Mouse (Mus musculus) forebrain, embryonic 15.5 days (tissue): Measurements from ENCODE around the gene Gsdme. TPM values are rescaled to one million over a fixed set of nuclear protein-coding genes. Genes with fewer than 3 reads are reported as not detected.

Source experiments
- ATAC-seq: fragments of 200-750 bp; cut with Nextera tagmentation; replicated peaks from 2 replicates; pipeline ENCODE4 v1.8.0; 2017; ENCODE audit warnings: mild to moderate bottlenecking, moderate TSS enrichment, moderate library complexity
- H3K27ac ChIP-seq: fragments of 300-500 bp; sonication (generic); replicated peaks from 2 replicates; pipeline ENCODE4 v1.5.1; 2015; ENCODE audit warnings: mild to moderate bottlenecking, inconsistent platforms
- H3K27me3 ChIP-seq: fragments of 300-500 bp; sonication (generic); 2 replicates; pipeline ENCODE4 v1.6.1; 2015; ENCODE audit warnings: inconsistent platforms
- H3K36me3 ChIP-seq: fragments of 300-500 bp; sonication (generic); 2 replicates; pipeline ENCODE4 v1.6.1; 2015; ENCODE audit warnings: mild to moderate bottlenecking, inconsistent platforms
- H3K4me1 ChIP-seq: fragments of 300-500 bp; sonication (generic); 2 replicates; pipeline ENCODE4 v1.6.1; 2015; ENCODE audit warnings: inconsistent platforms
- H3K4me2 ChIP-seq: fragments of 300-500 bp; sonication (generic); replicated peaks from 2 replicates; pipeline ENCODE4 v1.6.1; 2015; ENCODE audit warnings: mild to moderate bottlenecking, inconsistent platforms
- H3K4me3 ChIP-seq: fragments of 300-500 bp; sonication (generic); 2 replicates; pipeline ENCODE4 v1.5.1; 2015; ENCODE audit warnings: mild to moderate bottlenecking, inconsistent platforms
- H3K9ac ChIP-seq: fragments of 300-500 bp; sonication (generic); replicated peaks from 2 replicates; pipeline ENCODE4 v1.6.1; 2015; ENCODE audit warnings: mild to moderate bottlenecking, inconsistent platforms
- H3K9me3 ChIP-seq: fragments of 300-500 bp; sonication (generic); 2 replicates; pipeline ENCODE4 v1.6.1; 2016; ENCODE audit warnings: inconsistent platforms
- WGBS: fragments of 180-500 bp; shearing (Covaris S2); methylation state at CpG from one replicate; pipeline ENCODE4 v1.1.7; 2015; ENCODE audit warnings: mixed read lengths; 5-methylcytosine and 5-hydroxymethylcytosine counted together
- polyA plus RNA-seq: library from polyadenylated mRNA; unstranded; fragments of >200 nt; fragmentation: Nextera tagmentation; extraction: Ambion mirVana; gene quantifications from 2 replicates; pipeline ENCODE4 v1.2.1, GENCODE M21; 2015

Gene Gsdme
- polyA plus RNA-seq, 1 experiment from 2014 or later: 82.7 TPM

- Histone ChIP-seq H3K4me3 (no peak overlapping the region), H3K4me2 (no peak overlapping the region), H3K9ac (no peak overlapping the region), H3K9me3 (no peaks in the 10 kb centered on the region), H3K4me1 (no peaks in the 10 kb centered on the region), H3K36me3 (no peaks in the 10 kb centered on the region), H3K27me3 (no peaks in the 10 kb centered on the region), H3K27ac (no peak overlapping the region)
- ATAC-seq: no peak
- 91% methylated on average over 7 of the region's 7 CpGs for WGBS
Measured at GRCm38 (mm10) chr6:50279642-50280041, 16.0 kb upstream of the Gsdme start.

- Histone ChIP-seq H3K4me1 (no peaks in the 10 kb centered on the region), H3K27me3 (no peaks in the 10 kb centered on the region), H3K27ac (no peak overlapping the region), H3K4me3 (no peak overlapping the region), H3K36me3 (no peaks in the 10 kb centered on the region), H3K9ac (no peak overlapping the region), H3K4me2 (no peak overlapping the region), H3K9me3 (no peaks in the 10 kb centered on the region)
- WGBS: 87% methylated on average over 4 of the region's 4 CpGs
- no peak for ATAC-seq
Measured at GRCm38 (mm10) chr6:50273947-50274346, 10.3 kb upstream of the Gsdme start.

- no peaks in the 10 kb centered on the region for H3K4me1 ChIP-seq
- H3K27me3 ChIP-seq: no peaks in the 10 kb centered on the region
- no peak overlapping the region for H3K27ac ChIP-seq
- H3K9me3 ChIP-seq: no peaks in the 10 kb centered on the region
- ATAC-seq: no peak
- H3K9ac ChIP-seq: no peak overlapping the region
- no peak overlapping the region for H3K4me3 ChIP-seq
- 65% methylated on average over 1 of the region's 1 CpGs for WGBS
- no peak overlapping the region for H3K4me2 ChIP-seq
- no peaks in the 10 kb centered on the region for H3K36me3 ChIP-seq
Measured at GRCm38 (mm10) chr6:50273416-50273815, 9.8 kb upstream of the Gsdme start.

GRCm38 (mm10) chr6:50262310-50262709 lies 1.4 kb downstream of the Gsdme start:
- H3K4me3 ChIP-seq: peak overlapping the region; percentile 60
- H3K4me2 ChIP-seq: peak overlapping the region; percentile 71
- peaks cover 14% of the 10 kb centered on the region for H3K4me1 ChIP-seq
- peak; percentile 27 for ATAC-seq
- H3K9me3 ChIP-seq: no peaks in the 10 kb centered on the region
- WGBS: 26% methylated on average over 7 of the region's 7 CpGs
- no peak overlapping the region for H3K27ac ChIP-seq
- no peaks in the 10 kb centered on the region for H3K36me3 ChIP-seq
- H3K27me3 ChIP-seq: no peaks in the 10 kb centered on the region
- peak overlapping the region; percentile 80; the same call in 1 of the 2 replicates for H3K9ac ChIP-seq

- Histone ChIP-seq H3K27ac (peak overlapping the region; percentile 76), H3K4me1 (peaks cover 14% of the 10 kb centered on the region)
Measured at GRCm38 (mm10) chr6:50261922-50262261, 1.8 kb downstream of the Gsdme start.

GRCm38 (mm10) chr6:50261201-50261921 lies 2.3 kb downstream of the Gsdme start:
- H3K27ac ChIP-seq: peak overlapping the region; percentile 76
- H3K4me1 ChIP-seq: peaks cover 14% of the 10 kb centered on the region
- peak overlapping the region; percentile 60 for H3K4me3 ChIP-seq
- no peaks in the 10 kb centered on the region for H3K27me3 ChIP-seq
- no peaks in the 10 kb centered on the region for H3K36me3 ChIP-seq
- 1% methylated on average over 35 of the region's 35 CpGs for WGBS
- ATAC-seq: peak; percentile 90
- H3K9ac ChIP-seq: peak overlapping the region; percentile 80
- H3K4me2 ChIP-seq: peak overlapping the region; percentile 71
- no peaks in the 10 kb centered on the region for H3K9me3 ChIP-seq

More at GRCm38 (mm10) chr6:50261922-50262261, 1.8 kb downstream of the Gsdme start:
- Histone ChIP-seq H3K9ac (peak overlapping the region; percentile 80), H3K4me3 (peak overlapping the region; percentile 60), H3K27me3 (no peaks in the 10 kb centered on the region), H3K4me2 (peak overlapping the region; percentile 71), H3K9me3 (no peaks in the 10 kb centered on the region), H3K36me3 (no peaks in the 10 kb centered on the region)
- 1% methylated on average over 6 of the region's 6 CpGs for WGBS
- no peak for ATAC-seq

GRCm38 (mm10) chr6:50255356-50255755 lies 8.3 kb downstream of the Gsdme start:
- Histone ChIP-seq H3K9ac (no peak overlapping the region), H3K4me2 (no peak overlapping the region), H3K9me3 (no peaks in the 10 kb centered on the region), H3K27me3 (no peaks in the 10 kb centered on the region), H3K4me1 (peaks cover 3% of the 10 kb centered on the region), H3K27ac (no peak overlapping the region), H3K4me3 (no peak overlapping the region), H3K36me3 (no peaks in the 10 kb centered on the region)
- no peak for ATAC-seq
- 71% methylated on average over 5 of the region's 5 CpGs for WGBS

- 65% methylated on average over 10 of the region's 10 CpGs for WGBS
Measured at GRCm38 (mm10) chr6:50254723-50255184, 8.9 kb downstream of the Gsdme start.

GRCm38 (mm10) chr6:50252690-50253089 lies 11.0 kb downstream of the Gsdme start:
- H3K9me3 ChIP-seq: no peaks in the 10 kb centered on the region
- no peaks in the 10 kb centered on the region for H3K4me1 ChIP-seq
- H3K9ac ChIP-seq: no peak overlapping the region
- H3K27ac ChIP-seq: no peak overlapping the region
- ATAC-seq: no peak
- H3K36me3 ChIP-seq: no peaks in the 10 kb centered on the region
- no peak overlapping the region for H3K4me3 ChIP-seq
- 77% methylated on average over 5 of the region's 5 CpGs for WGBS
- H3K4me2 ChIP-seq: no peak overlapping the region
- H3K27me3 ChIP-seq: no peaks in the 10 kb centered on the region

More at GRCm38 (mm10) chr6:50254723-50255184, 8.9 kb downstream of the Gsdme start:
- no peak for ATAC-seq
- no peak overlapping the region for H3K4me2 ChIP-seq
- H3K4me1 ChIP-seq: no peaks in the 10 kb centered on the region
- H3K27me3 ChIP-seq: no peaks in the 10 kb centered on the region
- no peak overlapping the region for H3K27ac ChIP-seq
- H3K4me3 ChIP-seq: no peak overlapping the region
- no peak overlapping the region for H3K9ac ChIP-seq
- H3K36me3 ChIP-seq: no peaks in the 10 kb centered on the region
- no peaks in the 10 kb centered on the region for H3K9me3 ChIP-seq

- Histone ChIP-seq H3K9ac (no peak overlapping the region), H3K27ac (no peak overlapping the region), H3K9me3 (no peaks in the 10 kb centered on the region), H3K4me3 (no peak overlapping the region), H3K36me3 (no peaks in the 10 kb centered on the region), H3K27me3 (no peaks in the 10 kb centered on the region), H3K4me1 (no peaks in the 10 kb centered on the region), H3K4me2 (no peak overlapping the region)
- ATAC-seq: no peak
- WGBS: 90% methylated on average over 4 of the region's 4 CpGs
Measured at GRCm38 (mm10) chr6:50247791-50248190, 15.9 kb downstream of the Gsdme start.

GRCm38 (mm10) chr6:50247356-50247755 lies 16.3 kb downstream of the Gsdme start:
- Histone ChIP-seq H3K4me1 (no peaks in the 10 kb centered on the region), H3K36me3 (no peaks in the 10 kb centered on the region), H3K27ac (no peak overlapping the region), H3K4me2 (no peak overlapping the region), H3K4me3 (no peak overlapping the region), H3K9me3 (no peaks in the 10 kb centered on the region), H3K9ac (no peak overlapping the region), H3K27me3 (no peaks in the 10 kb centered on the region)
- no peak for ATAC-seq
- 82% methylated on average over 2 of the region's 2 CpGs for WGBS

- ATAC-seq: no peak
- no peaks in the 10 kb centered on the region for H3K4me1 ChIP-seq
- H3K4me2 ChIP-seq: no peak overlapping the region
- H3K27ac ChIP-seq: no peak overlapping the region
- no peaks in the 10 kb centered on the region for H3K36me3 ChIP-seq
- H3K9me3 ChIP-seq: no peaks in the 10 kb centered on the region
- no peaks in the 10 kb centered on the region for H3K27me3 ChIP-seq
- no peak overlapping the region for H3K9ac ChIP-seq
- whole genome bisulfite sequencing: 82% methylated on average over 4 of the region's 4 CpGs
- no peak overlapping the region for H3K4me3 ChIP-seq
Measured at GRCm38 (mm10) chr6:50244967-50245366, 18.7 kb downstream of the Gsdme start.

GRCm38 (mm10) chr6:50244126-50244525 lies 19.5 kb downstream of the Gsdme start:
- Histone ChIP-seq H3K27ac (no peak overlapping the region), H3K4me3 (no peak overlapping the region), H3K9me3 (no peaks in the 10 kb centered on the region), H3K4me2 (no peak overlapping the region), H3K36me3 (no peaks in the 10 kb centered on the region), H3K27me3 (no peaks in the 10 kb centered on the region), H3K4me1 (no peaks in the 10 kb centered on the region), H3K9ac (no peak overlapping the region)
- no peak for ATAC-seq
- 93% methylated on average over 4 of the region's 4 CpGs for WGBS
